Mouse (Mus musculus) kidney, adult 9 months (tissue): ENCODE results near the gene 4430402I18Rik.

ENCODE experiments used
- DNase-seq: peaks from one replicate; pipeline ENCODE4 v3.0.0; 2022

Gene 4430402I18Rik

GRCm38 (mm10) chr19:28896639-28897038 lies 71.0 kb downstream of the 4430402I18Rik start:
- no peak for DNase-seq

DNA sequence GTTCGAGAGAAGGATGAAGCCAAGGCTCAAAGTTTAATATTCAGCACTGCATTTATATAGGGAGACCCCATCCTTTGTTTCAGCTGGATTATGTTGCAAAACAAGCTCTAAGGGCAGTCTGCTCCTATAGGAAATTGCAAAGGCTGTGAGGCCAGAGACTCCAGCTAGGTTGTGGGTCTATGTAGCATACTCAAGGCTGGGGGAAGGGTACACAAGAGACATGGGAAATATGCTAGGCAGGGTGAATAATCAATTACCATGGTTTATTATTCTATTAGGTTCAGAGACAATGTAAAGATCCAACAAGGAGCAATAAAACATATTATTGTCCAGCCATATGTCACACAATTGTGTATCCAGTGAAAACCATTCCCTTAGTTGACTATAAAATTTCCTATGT lies 75.7 kb downstream of the 4430402I18Rik start:
- DNase-seq: no peak

GRCm38 (mm10) chr19:28891238-28891637 lies 76.4 kb downstream of the 4430402I18Rik start:
- no peak for DNase-seq

DNA sequence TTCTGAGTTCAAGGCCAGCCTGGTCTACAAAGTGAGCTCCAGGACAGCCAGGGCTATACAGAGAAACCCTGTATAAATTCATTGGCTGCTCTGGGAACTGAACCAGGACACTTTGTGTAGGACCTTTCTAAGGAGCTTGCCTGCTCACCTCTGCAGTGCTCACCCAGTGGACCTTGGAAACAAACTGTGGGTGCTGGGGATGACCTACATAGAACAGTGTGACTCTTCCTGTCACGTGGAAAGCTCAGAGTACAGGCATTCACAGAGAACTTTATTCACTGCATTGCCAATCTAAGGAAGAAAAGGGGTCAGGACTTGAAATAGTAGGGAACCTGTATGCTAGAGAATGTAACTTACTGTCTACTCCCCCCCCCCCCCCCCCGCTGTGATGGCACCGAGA lies 78.3 kb downstream of the 4430402I18Rik start:
- peak; percentile 71 for DNase-seq

DNA sequence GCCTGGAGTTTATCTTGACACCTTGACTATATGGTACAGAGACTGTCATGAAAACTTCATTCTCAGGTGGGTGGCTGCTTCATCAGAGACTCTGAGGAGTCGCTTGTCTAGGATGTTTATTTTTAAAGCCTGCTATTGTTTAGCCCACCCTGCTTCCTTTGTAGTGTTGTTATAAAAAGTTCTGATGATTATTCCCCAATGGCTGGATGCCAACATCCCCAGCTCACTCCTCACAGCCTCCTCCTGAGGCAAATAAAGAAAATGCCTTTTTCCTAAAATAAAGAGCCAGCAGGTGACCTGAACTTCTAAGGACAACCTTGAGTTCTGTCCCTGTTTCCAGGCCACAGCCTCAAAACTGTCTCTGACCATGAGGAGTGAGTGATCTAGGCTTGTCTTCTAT lies 79.1 kb downstream of the 4430402I18Rik start:
- DNase-seq: no peak

- DNase-seq: peak; percentile 48
These were observed 84.5 kb downstream of the 4430402I18Rik start for GRCm38 (mm10) chr19:28883126-28883525.

- DNase-seq: peak; percentile 72
These were observed 88.1 kb downstream of the 4430402I18Rik start for GRCm38 (mm10) chr19:28879476-28879875.

- no peak for DNase-seq
These were observed 97.2 kb downstream of the 4430402I18Rik start for GRCm38 (mm10) chr19:28870351-28870750.

DNA sequence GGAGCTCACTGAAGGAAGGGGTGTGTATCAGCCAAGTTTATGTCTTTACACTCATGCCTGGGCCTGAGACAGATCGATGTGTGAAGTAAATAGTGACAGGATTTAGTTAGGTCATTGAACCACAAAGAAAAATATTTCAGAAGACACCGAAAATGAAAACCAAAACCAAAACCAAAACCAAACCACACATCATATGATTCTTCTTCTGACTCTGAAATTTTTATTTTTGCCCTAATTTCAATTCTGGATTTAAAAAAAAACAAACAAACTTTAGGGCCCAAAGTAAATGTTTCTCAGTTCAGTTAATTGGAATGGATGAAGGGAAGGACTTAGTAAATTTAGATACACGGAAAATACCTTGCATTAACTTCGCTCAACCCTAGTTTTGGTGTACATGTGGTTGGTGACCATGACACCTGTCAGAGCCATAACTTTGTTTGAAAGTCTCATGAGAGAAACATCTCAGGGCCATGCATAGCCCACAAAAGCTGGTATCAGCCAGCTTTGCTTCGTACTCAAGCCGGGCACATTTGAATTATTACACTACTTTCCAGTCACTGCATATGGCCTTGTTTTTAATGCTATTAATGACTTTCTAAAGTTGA lies 98.2 kb downstream of the 4430402I18Rik start:
- no peak for DNase-seq

GRCm38 (mm10) chr19:28865501-28865900 lies 102.1 kb downstream of the 4430402I18Rik start:
- DNase-seq: no peak

GRCm38 (mm10) chr19:28864981-28865380 lies 102.6 kb downstream of the 4430402I18Rik start:
- DNase-seq: no peak

- no peak for DNase-seq
These were observed 104.0 kb downstream of the 4430402I18Rik start for GRCm38 (mm10) chr19:28863626-28864025.

GRCm38 (mm10) chr19:28860246-28860645 lies 107.4 kb downstream of the 4430402I18Rik start:
- no peak for DNase-seq

DNA sequence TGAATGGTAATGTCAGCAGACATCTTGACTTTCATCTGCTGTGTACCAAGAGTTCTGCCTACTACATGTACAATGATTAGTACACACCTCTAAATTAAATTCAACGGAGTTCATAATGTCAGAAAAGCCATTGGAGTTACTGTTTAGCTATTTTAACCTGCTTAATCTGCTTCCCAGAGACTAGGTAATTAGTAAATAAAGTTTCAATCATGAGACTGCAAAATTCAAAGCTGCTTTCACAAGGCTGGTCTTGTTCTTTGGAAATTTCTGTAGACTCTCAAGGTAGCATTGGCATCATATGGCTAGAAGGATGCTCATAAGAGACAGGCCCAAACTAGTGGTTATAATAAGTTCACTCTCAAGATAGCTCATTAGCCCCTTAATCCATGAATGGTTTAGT lies 112.8 kb downstream of the 4430402I18Rik start:
- peak; percentile 62 for DNase-seq

- DNase-seq: peak; percentile 48
These were observed 115.6 kb downstream of the 4430402I18Rik start for GRCm38 (mm10) chr19:28852001-28852400.

DNA sequence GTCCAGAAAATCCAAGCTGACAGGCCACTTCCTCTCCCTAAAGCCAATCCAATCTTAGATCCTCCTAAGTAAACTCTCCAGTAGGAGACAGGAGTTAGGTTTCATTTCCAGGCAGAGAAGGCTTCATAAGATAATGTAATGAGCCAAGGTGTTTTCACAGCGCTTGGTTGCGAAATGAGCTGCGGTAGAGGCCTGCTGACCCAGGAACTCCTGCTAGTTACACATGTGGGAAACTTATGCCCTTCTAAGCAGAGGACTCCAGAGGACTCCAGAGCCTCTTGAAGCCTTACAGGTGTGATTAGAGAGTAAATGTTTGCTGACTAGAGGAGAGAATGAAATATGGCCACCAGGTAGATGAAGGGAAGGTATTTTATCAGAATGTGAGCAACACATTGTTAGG lies 117.1 kb downstream of the 4430402I18Rik start:
- DNase-seq: no peak

GRCm38 (mm10) chr19:28844946-28845710 lies 122.5 kb downstream of the 4430402I18Rik start:
- DNase-seq: peak; percentile 42
